Mouse (Mus musculus): ENCODE data around the gene Hdac7.

DNA sequence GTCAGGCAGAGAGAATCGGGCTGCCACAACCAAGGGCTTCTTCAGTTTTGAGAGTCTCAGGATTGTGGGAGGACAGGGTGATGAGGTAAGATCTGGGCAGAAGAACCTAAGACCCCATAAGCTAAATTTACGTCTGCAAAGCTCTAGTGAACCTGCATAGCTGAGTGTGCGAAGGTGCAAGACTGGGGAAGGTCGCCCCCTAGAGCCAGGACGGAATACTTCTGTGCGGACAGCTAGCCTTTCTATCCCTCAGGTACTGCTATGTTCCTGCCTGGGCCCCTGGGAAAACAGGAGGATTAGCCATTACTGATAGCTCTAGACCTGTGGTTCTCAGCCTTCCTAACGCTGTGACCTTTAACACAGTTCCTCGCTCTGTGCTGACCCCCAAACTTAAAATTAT is 67.8 kb downstream of the Hdac7 start:
- TF ChIP-seq CTCF (IDR thresholded peaks at IDR 0.05; ENCODE audit: extremely low read depth, insufficient read depth, low read length) (peak; percentile 91), POLR2A (IDR thresholded peaks at IDR 0.05; ENCODE audit: extremely low read depth, insufficient read depth, low read length) (no peak)

All from cortical plate, adult 2 months (tissue).